Mouse (Mus musculus): ENCODE data around the gene Gchfr.

Gchfr gene

GRCm38 (mm10) chr2:119166901-119167865 is at the start of gene Gchfr:
TSS of gene Gchfr (plus strand) at chr2:119167773.
- DNase-seq, result peak; percentile 72 to 84

- no peak for DNase-seq
These were observed 31.2 kb upstream of the Gchfr start for GRCm38 (mm10) chr2:119136346-119136898.

- DNase-seq, result peak in 1 of 2 experiments; percentile 19
These were observed 22.4 kb upstream of the Gchfr start for GRCm38 (mm10) chr2:119145199-119145598.

GRCm38 (mm10) chr2:119146435-119146834 is 21.1 kb upstream of the Gchfr start:
- DNase-seq, result no peak

GRCm38 (mm10) chr2:119147160-119147678 is 20.4 kb upstream of the Gchfr start:
- DNase-seq, result no peak

- DNase-seq, result no peak
These were observed 19.8 kb upstream of the Gchfr start for GRCm38 (mm10) chr2:119147775-119148174.

GRCm38 (mm10) chr2:119152255-119152654 is 15.3 kb upstream of the Gchfr start:
- no peak for DNase-seq

- no peak for DNase-seq
These were observed 12.9 kb upstream of the Gchfr start for GRCm38 (mm10) chr2:119154683-119155082.

- DNase-seq, result peak in 1 of 2 experiments; percentile 9
These were observed 12.2 kb upstream of the Gchfr start for GRCm38 (mm10) chr2:119155388-119155787.

GRCm38 (mm10) chr2:119156081-119156680 is 11.4 kb upstream of the Gchfr start:
- DNase-seq, result peak in 1 of 2 experiments; percentile 36

GRCm38 (mm10) chr2:119156681-119157572 is 10.6 kb upstream of the Gchfr start, which contains the start of gene Rmdn3:
TSS of gene Rmdn3 (minus strand) at chr2:119157034.
- DNase-seq, result peak; percentile 94 to 96

GRCm38 (mm10) chr2:119157836-119158235 is 9.7 kb upstream of the Gchfr start:
- DNase-seq, result no peak

GRCm38 (mm10) chr2:119161247-119161646 is 6.3 kb upstream of the Gchfr start:
- DNase-seq, result peak; percentile 60 to 80

- no peak for DNase-seq
These were observed 4.4 kb upstream of the Gchfr start for GRCm38 (mm10) chr2:119163135-119163534.

GRCm38 (mm10) chr2:119163999-119164398 is 3.6 kb upstream of the Gchfr start:
- DNase-seq, result no peak

GRCm38 (mm10) chr2:119165401-119165800 is 2.2 kb upstream of the Gchfr start:
- no peak for DNase-seq

GRCm38 (mm10) chr2:119167866-119168256 is 288 bp downstream of the Gchfr start:
- no peak for DNase-seq

GRCm38 (mm10) chr2:119170282-119170681 is 2.7 kb downstream of the Gchfr start:
- no peak for DNase-seq

GRCm38 (mm10) chr2:119171574-119171973 is 4.0 kb downstream of the Gchfr start:
- no peak for DNase-seq

- DNase-seq, result no peak
These were observed 4.9 kb downstream of the Gchfr start for GRCm38 (mm10) chr2:119172446-119172845.

GRCm38 (mm10) chr2:119172862-119173576 is 5.4 kb downstream of the Gchfr start:
- peak; percentile 80 to 86 for DNase-seq

All from lung, postnatal 4 days (tissue).